Mouse (Mus musculus) midbrain, embryonic 10.5 days (tissue): ENCODE measurements at regions not wholly inside any gene's neighbourhood (a gene's known extent, or its start where the extent isn't known, plus 50 kb on each side); places are given as distances from the start of the nearest gene placed in this dataset.

Source experiments
- DNase-seq: peaks from one replicate; pipeline ENCODE4 v3.0.0-alpha.2; 2017; ENCODE audit warnings: low spot score
- H3K27ac ChIP-seq: fragments of 300-500 bp; sonication (generic); replicated peaks from 2 replicates; pipeline ENCODE4 v1.5.1; 2016; ENCODE audit warnings: mild to moderate bottlenecking
- H3K27me3 ChIP-seq: fragments of 300-500 bp; sonication (generic); 2 replicates; pipeline ENCODE4 v1.6.1; 2016; ENCODE audit warnings: low read depth, mild to moderate bottlenecking; ENCODE audit not compliant: poor library complexity, severe bottlenecking
- H3K36me3 ChIP-seq: fragments of 300-500 bp; sonication (generic); 2 replicates; pipeline ENCODE4 v1.6.1; 2016; ENCODE audit warnings: mild to moderate bottlenecking, moderate library complexity
- H3K4me1 ChIP-seq: fragments of 300-500 bp; sonication (generic); 2 replicates; pipeline ENCODE4 v1.6.1; 2016
- H3K4me3 ChIP-seq: fragments of 300-500 bp; sonication (generic); 2 replicates; pipeline ENCODE4 v1.5.1; 2016; ENCODE audit warnings: mild to moderate bottlenecking, moderate library complexity
- H3K9me3 ChIP-seq: fragments of 300-500 bp; sonication (generic); replicated peaks from 2 replicates; pipeline ENCODE4 v1.6.1; 2016; ENCODE audit warnings: mild to moderate bottlenecking
- WGBS: fragments of 180-500 bp; shearing (Covaris S2); methylation state at CpG from one replicate; pipeline ENCODE4 v1.1.7; 2016; 5-methylcytosine and 5-hydroxymethylcytosine counted together

- Histone ChIP-seq H3K4me3 (no peak overlapping the region), H3K4me1 (no peaks in the 10 kb centered on the region), H3K27me3 (no peaks in the 10 kb centered on the region), H3K36me3 (no peaks in the 10 kb centered on the region), H3K9me3 (no peaks in the 10 kb centered on the region), H3K27ac (no peak overlapping the region)
- 79% methylated on average over 3 of the region's 3 CpGs for WGBS
- peak; percentile 23 for DNase-seq
These were observed 175.7 kb downstream of the Fat4 start for GRCm38 (mm10) chr3:39062415-39062814.

GRCm38 (mm10) chr3:39065457-39065856, 178.7 kb downstream of the Fat4 start:
- no peak for DNase-seq
- Histone ChIP-seq H3K27ac (no peak overlapping the region), H3K36me3 (no peaks in the 10 kb centered on the region), H3K27me3 (no peaks in the 10 kb centered on the region), H3K4me1 (no peaks in the 10 kb centered on the region), H3K9me3 (no peaks in the 10 kb centered on the region), H3K4me3 (no peak overlapping the region)
- WGBS, result 92% methylated on average over 6 of the region's 6 CpGs

- no peaks in the 10 kb centered on the region for H3K4me1 ChIP-seq
- H3K36me3 ChIP-seq, result no peaks in the 10 kb centered on the region
- DNase-seq, result no peak
- no peaks in the 10 kb centered on the region for H3K27me3 ChIP-seq
- H3K9me3 ChIP-seq, result no peaks in the 10 kb centered on the region
- no peak overlapping the region for H3K27ac ChIP-seq
- H3K4me3 ChIP-seq, result no peak overlapping the region
These were observed 182.3 kb downstream of the Fat4 start for GRCm38 (mm10) chr3:39069011-39069410.

- Histone ChIP-seq H3K36me3 (no peaks in the 10 kb centered on the region), H3K27ac (peak overlapping the region; percentile 14), H3K9me3 (no peaks in the 10 kb centered on the region), H3K4me1 (peaks cover 10% of the 10 kb centered on the region), H3K27me3 (no peaks in the 10 kb centered on the region), H3K4me3 (no peak overlapping the region)
- 66% methylated on average over 4 of the region's 4 CpGs for WGBS
- no peak for DNase-seq
These were observed 196.0 kb downstream of the Fat4 start for GRCm38 (mm10) chr3:39082678-39083270.

GRCm38 (mm10) chr3:39088948-39089347, 202.2 kb downstream of the Fat4 start:
- Histone ChIP-seq H3K4me3 (no peak overlapping the region), H3K4me1 (no peaks in the 10 kb centered on the region), H3K27me3 (no peaks in the 10 kb centered on the region), H3K9me3 (no peaks in the 10 kb centered on the region), H3K27ac (no peak overlapping the region), H3K36me3 (no peaks in the 10 kb centered on the region)
- no peak for DNase-seq
- 88% methylated on average over 4 of the region's 4 CpGs for WGBS

GRCm38 (mm10) chr3:39102324-39102723, 215.6 kb downstream of the Fat4 start:
- no peaks in the 10 kb centered on the region for H3K4me1 ChIP-seq
- H3K9me3 ChIP-seq, result no peaks in the 10 kb centered on the region
- no peaks in the 10 kb centered on the region for H3K36me3 ChIP-seq
- no peak for DNase-seq
- WGBS, result 86% methylated on average over 3 of the region's 3 CpGs
- H3K27me3 ChIP-seq, result no peaks in the 10 kb centered on the region
- H3K4me3 ChIP-seq, result no peak overlapping the region
- no peak overlapping the region for H3K27ac ChIP-seq

GRCm38 (mm10) chr3:39109756-39110392, 223.1 kb downstream of the Fat4 start:
- Histone ChIP-seq H3K9me3 (no peaks in the 10 kb centered on the region), H3K4me3 (no peak overlapping the region), H3K36me3 (no peaks in the 10 kb centered on the region), H3K4me1 (no peaks in the 10 kb centered on the region), H3K27me3 (no peaks in the 10 kb centered on the region), H3K27ac (no peak overlapping the region)
- DNase-seq, result no peak
- WGBS, result 90% methylated on average over 5 of the region's 5 CpGs

GRCm38 (mm10) chr3:39114056-39114455, 227.3 kb downstream of the Fat4 start:
- no peak overlapping the region for H3K27ac ChIP-seq
- H3K9me3 ChIP-seq, result no peaks in the 10 kb centered on the region; the same call in 1 of the 2 replicates
- no peak overlapping the region for H3K4me3 ChIP-seq
- DNase-seq, result no peak
- H3K27me3 ChIP-seq, result no peaks in the 10 kb centered on the region
- no peaks in the 10 kb centered on the region for H3K36me3 ChIP-seq
- WGBS, result 88% methylated on average over 3 of the region's 3 CpGs
- no peaks in the 10 kb centered on the region for H3K4me1 ChIP-seq

- Histone ChIP-seq H3K4me1 (no peaks in the 10 kb centered on the region), H3K27me3 (no peaks in the 10 kb centered on the region), H3K27ac (no peak overlapping the region), H3K9me3 (no peaks in the 10 kb centered on the region; the same call in 1 of the 2 replicates), H3K4me3 (no peak overlapping the region), H3K36me3 (no peaks in the 10 kb centered on the region)
- 76% methylated on average over 3 of the region's 3 CpGs for WGBS
- no peak for DNase-seq
These were observed 228.1 kb downstream of the Fat4 start for GRCm38 (mm10) chr3:39114826-39115225.

GRCm38 (mm10) chr3:39115441-39115840, 228.7 kb downstream of the Fat4 start:
- H3K36me3 ChIP-seq, result no peaks in the 10 kb centered on the region
- H3K27me3 ChIP-seq, result no peaks in the 10 kb centered on the region
- no peaks in the 10 kb centered on the region; the same call in 1 of the 2 replicates for H3K9me3 ChIP-seq
- DNase-seq, result no peak
- WGBS, result 9% methylated on average over 1 of the region's 1 CpGs
- no peak overlapping the region for H3K4me3 ChIP-seq
- no peak overlapping the region for H3K27ac ChIP-seq
- no peaks in the 10 kb centered on the region for H3K4me1 ChIP-seq

GRCm38 (mm10) chr3:39122250-39122649, 235.5 kb downstream of the Fat4 start:
- WGBS, result 94% methylated on average over 1 of the region's 1 CpGs
- no peak for DNase-seq
- Histone ChIP-seq H3K4me3 (no peak overlapping the region), H3K36me3 (no peaks in the 10 kb centered on the region), H3K4me1 (no peaks in the 10 kb centered on the region), H3K9me3 (no peaks in the 10 kb centered on the region), H3K27me3 (no peaks in the 10 kb centered on the region), H3K27ac (no peak overlapping the region)

- no peaks in the 10 kb centered on the region for H3K36me3 ChIP-seq
- no peaks in the 10 kb centered on the region for H3K9me3 ChIP-seq
- no peak for DNase-seq
- H3K4me1 ChIP-seq, result no peaks in the 10 kb centered on the region
- H3K27me3 ChIP-seq, result no peaks in the 10 kb centered on the region
- no peak overlapping the region for H3K27ac ChIP-seq
- WGBS, result 81% methylated on average over 3 of the region's 3 CpGs
- H3K4me3 ChIP-seq, result no peak overlapping the region
These were observed 243.8 kb downstream of the Fat4 start for GRCm38 (mm10) chr3:39130532-39130931.

- DNase-seq, result no peak
- Histone ChIP-seq H3K27me3 (no peaks in the 10 kb centered on the region), H3K27ac (no peak overlapping the region), H3K36me3 (no peaks in the 10 kb centered on the region), H3K4me1 (no peaks in the 10 kb centered on the region), H3K4me3 (no peak overlapping the region), H3K9me3 (no peaks in the 10 kb centered on the region)
- WGBS, result 89% methylated on average over 6 of the region's 6 CpGs
These were observed 278.4 kb downstream of the Fat4 start for GRCm38 (mm10) chr3:39165006-39165667.
